Mouse (Mus musculus): ENCODE data around the gene Pdilt. TPM values are rescaled to one million over a fixed set of nuclear protein-coding genes. Genes with fewer than 3 reads are reported as not detected.
"Not testable (repeated sequence)": the region's sequence is repeated elsewhere in the genome, so short reads cannot be mapped to it uniquely, and the experiment has no call there.

Gene Pdilt
- not detected in 2 replicates for polyA plus RNA-seq (2015; fragmentation: Nextera tagmentation; extraction: Ambion mirVana)

DNA sequence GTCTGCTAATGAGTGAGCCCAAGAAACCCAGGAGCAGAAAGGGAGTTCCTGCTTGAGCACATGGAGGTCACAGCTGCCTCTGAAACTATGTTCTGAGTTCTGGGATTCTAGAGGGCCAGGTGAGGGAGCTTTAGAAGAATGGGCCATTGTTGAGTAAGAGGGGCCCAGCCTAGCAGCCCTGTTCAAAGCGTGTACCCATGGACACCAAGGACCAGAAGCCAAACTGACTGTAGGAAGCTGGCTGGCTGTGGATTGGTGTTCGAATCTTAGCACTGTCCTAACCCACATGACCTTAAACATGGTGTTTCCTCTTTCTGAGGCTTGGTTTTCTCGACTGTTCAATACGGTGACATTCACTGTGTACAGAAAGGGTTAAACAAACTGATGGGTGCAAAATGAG lies at the start of gene Pdilt:
Gene Pdilt, minus strand, starts transcription at position 101 of the 400 bp plus-strand sequence.
- Histone ChIP-seq H3K27me3 (no peaks in the 10 kb centered on the region), H3K4me3 (no peak within 1 kb of the TSS), H3K4me1 (no peaks in the 10 kb centered on the region), H3K4me2 (replicated peaks) (no peak within 1 kb of the TSS), H3K9ac (no peak within 1 kb of the TSS), H3K27ac (no peak within 1 kb of the TSS), H3K9me3 (no peaks in the 10 kb centered on the region), H3K36me3 (no peaks in the 10 kb centered on the region)
- ATAC-seq (ENCODE audit: low FRiP score, low read depth): no peak
- 75% methylated on average over 4 of the region's 4 CpGs for WGBS

DNA sequence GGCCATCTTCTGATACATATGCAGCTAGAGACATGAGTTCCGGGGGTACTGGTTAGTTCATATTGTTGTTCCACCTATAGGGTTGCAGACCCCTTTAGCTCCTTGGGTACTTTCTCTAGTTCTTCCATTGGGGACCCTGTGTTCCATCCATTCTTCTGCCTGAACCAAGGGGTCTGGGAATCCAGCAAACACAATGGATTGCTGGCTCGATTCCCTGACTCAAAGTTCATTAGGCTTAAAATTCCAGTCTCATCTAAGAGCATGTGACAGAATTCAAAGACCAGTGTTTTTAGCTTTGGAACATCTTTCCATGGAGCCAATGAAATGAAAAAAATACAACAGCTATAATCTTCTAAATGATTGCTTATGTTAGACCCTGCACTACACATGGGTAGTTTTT lies 39.2 kb upstream of the Pdilt start:
- not testable (repeated sequence) for H3K9ac ChIP-seq; H3K27me3 ChIP-seq; H3K4me3 ChIP-seq; H3K4me1 ChIP-seq; H3K9me3 ChIP-seq; H3K4me2 ChIP-seq (replicated peaks); H3K27ac ChIP-seq; H3K36me3 ChIP-seq; ATAC-seq (ENCODE audit: low FRiP score, low read depth)
- 85% methylated on average over 2 of the region's 2 CpGs for WGBS

DNA sequence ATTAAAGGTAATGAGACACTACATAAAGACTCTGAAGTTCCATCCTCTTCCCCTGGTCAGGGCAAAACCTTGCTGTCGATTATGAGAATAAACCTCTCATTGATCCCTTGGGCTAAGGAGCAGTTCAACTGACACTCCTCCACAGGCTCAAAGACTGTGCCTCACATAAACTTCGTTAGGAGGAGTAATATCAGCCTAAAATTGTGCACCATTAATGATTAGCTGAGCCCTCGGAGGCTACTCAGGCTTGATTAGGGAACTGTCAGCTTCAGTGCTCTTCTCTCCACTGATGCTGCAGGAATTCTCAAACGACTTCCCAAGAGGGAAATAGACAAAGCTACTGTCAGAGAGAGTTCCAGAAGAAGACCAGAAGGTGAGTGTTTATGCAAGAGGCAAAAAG lies 38.2 kb upstream of the Pdilt start:
- 53% methylated on average over 4 of the region's 4 CpGs for WGBS
- Histone ChIP-seq H3K27ac (no peak overlapping the region), H3K4me3 (no peak overlapping the region)

DNA sequence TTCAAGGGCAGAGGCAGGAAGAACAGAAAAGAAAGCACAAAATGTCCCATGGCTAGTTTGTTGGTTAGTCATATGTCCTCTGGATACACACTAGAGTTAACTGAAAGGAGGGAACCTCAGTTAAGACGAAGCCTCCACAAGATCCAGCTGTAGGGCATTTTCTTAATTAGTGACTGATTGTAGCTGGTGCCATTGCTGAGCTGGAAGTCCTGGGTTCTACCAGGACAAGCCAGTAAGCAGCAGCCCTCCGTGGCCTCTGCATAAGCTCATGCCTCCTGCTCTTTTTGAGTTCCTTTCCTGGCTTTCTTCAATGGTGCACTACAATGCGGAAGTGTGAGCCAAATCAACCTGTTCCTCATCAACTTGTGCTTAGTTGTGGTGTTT lies 37.2 kb upstream of the Pdilt start:
- no peaks in the 10 kb centered on the region for H3K36me3 ChIP-seq
- H3K9ac ChIP-seq: no peak overlapping the region
- no peaks in the 10 kb centered on the region for H3K9me3 ChIP-seq
- no peaks in the 10 kb centered on the region for H3K4me1 ChIP-seq
- WGBS: 74% methylated on average over 3 of the region's 3 CpGs
- no peak overlapping the region for H3K4me2 ChIP-seq (replicated peaks)
- no peak for ATAC-seq (ENCODE audit: low FRiP score, low read depth)
- H3K27ac ChIP-seq: no peak overlapping the region
- H3K4me3 ChIP-seq: no peak overlapping the region
- no peaks in the 10 kb centered on the region for H3K27me3 ChIP-seq

More for the DNA sequence above, 38.2 kb upstream of the Pdilt start:
- no peaks in the 10 kb centered on the region for H3K27me3 ChIP-seq
- H3K36me3 ChIP-seq: no peaks in the 10 kb centered on the region
- no peaks in the 10 kb centered on the region for H3K9me3 ChIP-seq
- H3K9ac ChIP-seq: no peak overlapping the region
- ATAC-seq (ENCODE audit: low FRiP score, low read depth): no peak
- no peaks in the 10 kb centered on the region for H3K4me1 ChIP-seq
- H3K4me2 ChIP-seq (replicated peaks): no peak overlapping the region

DNA sequence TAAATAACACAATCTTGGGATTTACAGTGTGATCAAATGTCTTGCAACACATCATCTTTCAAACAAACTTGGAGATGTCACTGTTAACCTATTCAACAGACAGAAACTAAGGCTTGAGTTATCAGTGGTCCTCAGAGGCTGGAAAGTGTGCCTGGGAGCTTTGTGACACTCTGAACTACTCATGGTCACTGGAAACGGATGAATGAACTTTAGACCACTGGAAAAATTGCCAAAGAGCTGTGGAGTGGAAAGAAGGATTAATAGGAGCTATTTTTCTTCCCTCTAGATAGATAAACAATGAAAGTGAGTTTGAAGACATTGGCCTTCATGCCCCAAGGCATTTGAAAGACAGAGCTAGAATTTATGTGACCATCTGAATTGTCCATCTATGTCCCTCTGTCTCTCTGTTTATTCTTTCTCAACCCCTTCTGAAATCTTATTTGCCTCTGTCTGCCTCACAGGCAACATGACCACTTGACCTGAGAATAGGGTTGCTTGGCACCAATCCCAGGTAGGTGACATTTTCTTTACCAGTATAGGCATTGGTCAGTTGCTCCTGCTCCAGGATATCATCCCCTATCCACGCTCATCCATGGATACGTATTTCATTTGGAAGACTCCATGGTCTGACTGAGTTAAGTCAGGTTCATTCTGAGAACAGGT lies 36.6 kb upstream of the Pdilt start:
- no peaks in the 10 kb centered on the region for H3K9me3 ChIP-seq
- WGBS: 84% methylated on average over 3 of the region's 3 CpGs
- no peak overlapping the region for H3K4me2 ChIP-seq (replicated peaks)
- no peaks in the 10 kb centered on the region for H3K27me3 ChIP-seq
- no peaks in the 10 kb centered on the region for H3K36me3 ChIP-seq
- H3K4me1 ChIP-seq: no peaks in the 10 kb centered on the region
- H3K9ac ChIP-seq: no peak overlapping the region
- H3K4me3 ChIP-seq: no peak overlapping the region
- no peak overlapping the region for H3K27ac ChIP-seq
- ATAC-seq (ENCODE audit: low FRiP score, low read depth): no peak

DNA sequence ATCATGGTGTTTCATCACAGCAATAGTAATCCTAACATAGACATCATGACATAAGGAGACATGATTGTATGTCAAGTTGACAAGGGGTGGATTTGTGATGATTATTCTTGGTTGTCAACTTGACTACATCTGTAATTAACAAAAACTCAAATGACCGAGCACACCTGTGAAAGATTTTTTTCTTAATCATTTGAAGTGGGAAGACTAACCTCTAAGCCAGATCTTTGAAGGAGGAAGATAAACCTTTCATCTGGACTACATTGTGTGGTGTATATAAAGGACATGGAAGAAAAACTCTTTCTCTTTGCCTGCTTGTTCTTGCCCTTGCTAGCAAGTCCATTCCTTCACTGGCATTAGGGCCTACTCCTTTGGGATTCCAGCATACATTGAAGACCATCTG lies 30.8 kb upstream of the Pdilt start, which contains the start of gene Acsm2:
Gene Acsm2, plus strand, starts transcription at position 301 of the 400 bp plus-strand sequence.
- WGBS: 91% methylated on average over 1 of the region's 1 CpGs
- H3K27ac ChIP-seq: no peak within 1 kb of the TSS
- H3K27me3 ChIP-seq: no peaks in the 10 kb centered on the region
- ATAC-seq (ENCODE audit: low FRiP score, low read depth): no peak
- no peak within 1 kb of the TSS for H3K4me2 ChIP-seq (replicated peaks)
- no peaks in the 10 kb centered on the region for H3K36me3 ChIP-seq
- H3K4me1 ChIP-seq: no peaks in the 10 kb centered on the region
- no peaks in the 10 kb centered on the region for H3K9me3 ChIP-seq
- no peak within 1 kb of the TSS for H3K9ac ChIP-seq
- no peak within 1 kb of the TSS for H3K4me3 ChIP-seq

DNA sequence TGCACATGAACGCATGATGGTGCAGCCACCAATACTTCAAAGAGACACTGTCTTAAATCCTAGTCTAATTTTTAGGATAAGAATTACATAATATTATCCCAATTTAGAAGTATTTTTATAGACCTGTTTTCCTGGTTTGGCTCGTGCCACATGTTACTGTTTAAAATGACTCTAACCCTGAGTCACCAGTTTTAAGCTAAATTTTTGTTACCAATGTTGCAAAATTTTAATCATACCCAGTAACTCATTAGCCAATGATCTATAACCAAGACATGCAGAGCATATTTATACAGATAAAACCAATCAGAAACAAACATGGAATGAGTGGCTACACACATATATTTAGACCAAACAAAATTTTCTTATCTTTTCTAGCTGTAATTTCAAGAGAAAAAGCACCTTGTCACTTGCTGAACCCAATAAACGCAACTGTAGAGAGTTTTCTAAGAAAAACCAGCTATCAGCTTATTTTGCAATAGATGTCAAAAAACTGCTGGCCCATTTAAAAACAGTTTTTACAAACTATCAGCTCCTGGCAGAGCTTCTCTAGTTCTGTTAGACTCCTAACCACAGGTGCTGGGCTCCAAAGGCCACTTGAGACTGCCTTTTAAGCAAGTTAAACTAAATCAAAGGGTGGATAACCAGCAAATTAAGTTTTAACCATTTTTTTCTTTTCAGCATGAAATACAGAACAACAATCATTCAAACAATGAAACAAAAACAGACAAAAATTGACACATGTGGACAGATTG lies 27.4 kb upstream of the Pdilt start:
- ATAC-seq (ENCODE audit: low FRiP score, low read depth): no peak
- H3K9ac ChIP-seq: no peak overlapping the region
- no peak overlapping the region for H3K4me2 ChIP-seq (replicated peaks)
- 72% methylated on average over 3 of the region's 3 CpGs for WGBS
- no peak overlapping the region for H3K27ac ChIP-seq
- H3K4me3 ChIP-seq: no peak overlapping the region
- H3K9me3 ChIP-seq: no peaks in the 10 kb centered on the region
- no peaks in the 10 kb centered on the region for H3K36me3 ChIP-seq
- H3K27me3 ChIP-seq: no peaks in the 10 kb centered on the region
- H3K4me1 ChIP-seq: no peaks in the 10 kb centered on the region

DNA sequence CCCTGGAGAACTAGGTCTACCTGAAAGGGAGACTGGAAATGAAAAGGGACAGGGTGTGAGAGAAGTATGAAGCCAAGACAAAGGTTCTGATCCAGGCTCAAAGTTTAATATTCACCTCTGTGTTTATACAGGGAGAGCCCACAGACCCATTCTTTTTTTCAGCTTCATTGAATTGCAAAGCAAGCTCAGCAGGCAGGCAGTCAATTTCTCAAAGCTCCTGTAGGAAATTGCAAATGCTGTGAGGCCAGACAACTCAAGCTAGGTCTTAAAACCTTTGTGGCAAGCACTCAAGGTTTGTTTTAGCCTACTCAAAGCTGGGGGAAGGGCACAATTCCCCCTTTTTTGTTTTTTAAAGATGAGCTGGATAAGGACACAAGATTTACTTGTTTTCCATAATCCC lies 22.3 kb upstream of the Pdilt start:
- no peak overlapping the region for H3K27ac ChIP-seq
- H3K4me3 ChIP-seq: no peak overlapping the region
- H3K4me1 ChIP-seq: no peaks in the 10 kb centered on the region
- H3K36me3 ChIP-seq: no peaks in the 10 kb centered on the region
- H3K9me3 ChIP-seq: no peaks in the 10 kb centered on the region
- no peak for ATAC-seq (ENCODE audit: low FRiP score, low read depth)
- no peak overlapping the region for H3K9ac ChIP-seq
- H3K4me2 ChIP-seq (replicated peaks): no peak overlapping the region
- no peaks in the 10 kb centered on the region for H3K27me3 ChIP-seq

DNA sequence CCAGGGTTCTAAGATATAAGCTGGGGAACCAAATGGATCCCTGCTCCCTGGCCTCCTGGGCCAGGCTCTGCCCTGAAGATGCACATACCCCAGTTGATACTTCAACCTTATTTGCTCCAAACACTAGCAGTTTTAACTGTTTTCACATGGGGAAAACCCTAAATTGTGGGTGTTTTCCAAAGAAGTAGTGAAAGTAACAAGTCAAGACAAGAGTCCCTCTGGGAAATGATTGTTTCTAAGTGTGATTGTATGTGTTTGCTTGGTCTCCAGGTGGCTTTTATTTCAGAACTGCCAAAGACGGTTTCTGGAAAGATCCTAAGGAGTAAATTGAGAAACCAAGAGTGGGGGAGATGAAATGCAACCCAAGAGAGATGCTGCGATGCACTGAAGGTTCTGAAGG lies 19.2 kb upstream of the Pdilt start:
- no peak overlapping the region for H3K9ac ChIP-seq
- no peaks in the 10 kb centered on the region for H3K36me3 ChIP-seq
- ATAC-seq (ENCODE audit: low FRiP score, low read depth): no peak
- no peak overlapping the region for H3K4me3 ChIP-seq
- H3K9me3 ChIP-seq: no peaks in the 10 kb centered on the region
- H3K27ac ChIP-seq: no peak overlapping the region
- 77% methylated on average over 2 of the region's 2 CpGs for WGBS
- no peaks in the 10 kb centered on the region for H3K27me3 ChIP-seq
- H3K4me1 ChIP-seq: no peaks in the 10 kb centered on the region
- H3K4me2 ChIP-seq (replicated peaks): no peak overlapping the region

DNA sequence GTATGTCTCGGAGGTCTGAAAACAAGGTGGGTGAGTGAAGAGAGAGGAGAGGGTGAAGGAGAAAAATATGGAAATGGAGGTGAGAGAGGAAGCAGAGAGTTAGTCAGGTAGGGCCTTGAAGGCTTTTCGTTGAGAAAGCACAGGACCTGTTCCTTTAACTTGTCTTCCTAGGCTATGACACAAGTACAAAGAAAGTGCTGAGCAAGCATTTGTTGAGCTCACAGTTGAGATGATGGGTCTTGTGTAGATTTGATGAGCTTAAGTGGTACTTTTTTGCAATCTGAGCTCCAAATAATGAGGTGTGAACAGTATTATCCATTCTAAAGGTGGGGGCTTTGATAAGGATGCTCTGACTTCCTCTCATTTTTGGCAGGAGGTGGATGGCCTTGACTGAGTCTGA lies 11.1 kb upstream of the Pdilt start:
- Histone ChIP-seq H3K27ac (no peak overlapping the region), H3K9me3 (no peaks in the 10 kb centered on the region), H3K4me3 (no peak overlapping the region), H3K27me3 (no peaks in the 10 kb centered on the region), H3K9ac (no peak overlapping the region), H3K4me2 (replicated peaks) (no peak overlapping the region), H3K4me1 (no peaks in the 10 kb centered on the region), H3K36me3 (no peaks in the 10 kb centered on the region)
- ATAC-seq (ENCODE audit: low FRiP score, low read depth): no peak
- WGBS: 79% methylated on average over 2 of the region's 2 CpGs

DNA sequence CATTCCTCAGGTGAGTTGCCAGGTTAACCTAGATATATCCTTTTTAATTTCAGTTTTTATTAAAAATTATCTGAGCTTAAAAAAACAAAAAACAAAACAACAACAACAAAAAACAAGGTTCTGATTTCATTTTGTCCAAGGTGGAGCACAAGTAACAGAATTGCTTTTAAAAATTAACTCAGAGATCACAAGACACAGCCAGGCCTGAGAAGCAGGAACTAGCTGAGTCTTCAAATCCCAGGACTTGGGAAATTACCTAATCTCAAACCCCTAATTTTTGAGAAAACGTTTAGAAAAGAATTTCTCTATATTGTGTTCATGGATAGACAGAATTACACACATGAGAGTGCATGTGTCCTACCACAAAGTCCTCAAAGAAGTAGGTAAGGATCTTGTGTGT lies 9.6 kb upstream of the Pdilt start:
- WGBS: 47% methylated on average over 1 of the region's 1 CpGs
- no peaks in the 10 kb centered on the region for H3K9me3 ChIP-seq
- no peak overlapping the region for H3K27ac ChIP-seq
- no peak overlapping the region for H3K4me3 ChIP-seq
- H3K4me1 ChIP-seq: no peaks in the 10 kb centered on the region
- no peak overlapping the region for H3K4me2 ChIP-seq (replicated peaks)
- H3K9ac ChIP-seq: no peak overlapping the region
- no peak for ATAC-seq (ENCODE audit: low FRiP score, low read depth)
- no peaks in the 10 kb centered on the region for H3K36me3 ChIP-seq
- H3K27me3 ChIP-seq: no peaks in the 10 kb centered on the region

DNA sequence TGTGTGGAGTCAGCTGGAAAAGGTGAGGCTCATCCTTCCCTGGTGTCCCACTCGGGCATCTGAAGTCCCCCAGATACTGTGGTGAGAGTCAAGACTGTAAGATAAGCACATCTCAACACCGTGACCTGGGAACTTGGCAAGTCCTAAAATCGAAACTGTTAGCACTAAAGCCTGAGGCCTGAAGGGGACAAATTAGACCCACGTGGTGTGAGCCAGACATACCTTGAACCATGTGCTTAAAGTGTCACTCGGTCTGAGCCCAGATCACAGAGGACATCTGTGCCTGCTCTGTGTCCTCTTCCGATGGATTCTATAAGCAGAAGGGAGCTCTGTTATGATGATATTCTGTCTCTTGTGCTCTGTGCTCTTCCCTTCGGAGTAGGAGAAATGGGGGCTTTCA lies 5.3 kb upstream of the Pdilt start:
- Histone ChIP-seq H3K4me1 (no peaks in the 10 kb centered on the region), H3K27ac (no peak overlapping the region), H3K36me3 (no peaks in the 10 kb centered on the region), H3K9ac (no peak overlapping the region), H3K4me3 (no peak overlapping the region), H3K9me3 (no peaks in the 10 kb centered on the region), H3K27me3 (no peaks in the 10 kb centered on the region), H3K4me2 (replicated peaks) (no peak overlapping the region)
- no peak for ATAC-seq (ENCODE audit: low FRiP score, low read depth)
- 65% methylated on average over 7 of the region's 7 CpGs for WGBS

DNA sequence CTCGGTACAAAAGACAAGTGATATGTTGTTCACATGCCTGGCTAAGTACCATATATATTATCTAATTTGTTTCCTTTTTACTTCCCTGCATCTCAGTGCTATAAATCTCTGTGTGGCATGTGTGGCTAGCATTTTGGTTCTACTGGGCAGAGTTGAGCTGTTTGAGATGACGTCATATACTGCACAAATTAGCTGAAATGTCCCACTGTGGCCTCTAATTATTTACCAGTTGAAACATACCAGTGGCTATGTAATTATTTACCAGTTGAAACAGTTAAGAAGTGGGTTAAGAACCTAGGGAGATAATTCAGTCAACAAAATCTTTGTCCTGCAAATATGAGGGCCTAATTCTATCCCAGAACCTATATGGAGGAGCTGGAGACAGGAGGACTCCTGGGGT lies 4.3 kb upstream of the Pdilt start:
- no peak overlapping the region for H3K4me2 ChIP-seq (replicated peaks)
- WGBS: 38% methylated on average over 2 of the region's 2 CpGs
- H3K9ac ChIP-seq: no peak overlapping the region
- H3K9me3 ChIP-seq: no peaks in the 10 kb centered on the region
- no peak for ATAC-seq (ENCODE audit: low FRiP score, low read depth)
- no peaks in the 10 kb centered on the region for H3K4me1 ChIP-seq
- no peak overlapping the region for H3K27ac ChIP-seq
- H3K36me3 ChIP-seq: no peaks in the 10 kb centered on the region
- no peaks in the 10 kb centered on the region for H3K27me3 ChIP-seq
- H3K4me3 ChIP-seq: no peak overlapping the region
